Mouse (Mus musculus) CD8-positive naive resting alpha-beta T cell, adult 2 months (primary cell): ENCODE measurements around the gene Prdm5.
A peak's percentile ranks its signal among the peaks of the same experiment; 100 is the strongest.

ENCODE experiments used
- DNase-seq, 2 experiments: peaks; one replicate each; pipeline ENCODE4 v3.0.0; 2022; ENCODE audit warnings: low read depth in 2 of 2, low spot score in 2 of 2

The Prdm5 gene

GRCm38 (mm10) chr6:65925737-65926333 is 147.0 kb downstream of the Prdm5 start:
- DNase-seq = no peak

- no peak for DNase-seq
These were observed 151.7 kb downstream of the Prdm5 start for GRCm38 (mm10) chr6:65930523-65930922.

GRCm38 (mm10) chr6:65932776-65933175 is 154.0 kb downstream of the Prdm5 start:
- DNase-seq = no peak

GRCm38 (mm10) chr6:65933177-65933576 is 154.4 kb downstream of the Prdm5 start:
- no peak for DNase-seq

- no peak for DNase-seq
These were observed 156.9 kb downstream of the Prdm5 start for GRCm38 (mm10) chr6:65935566-65936281.

GRCm38 (mm10) chr6:65950492-65950891 is 171.7 kb downstream of the Prdm5 start:
- no peak for DNase-seq

- DNase-seq = no peak
These were observed 173.5 kb downstream of the Prdm5 start, which contains the start of gene 4930544G11Rik for GRCm38 (mm10) chr6:65952309-65952708. Gene 4930544G11Rik (plus strand): TSS chr6:65952609.

GRCm38 (mm10) chr6:65969386-65970111 is 190.8 kb downstream of the Prdm5 start:
- DNase-seq = no peak

- peak in 1 of 2 experiments; percentile 13 for DNase-seq
These were observed 191.6 kb downstream of the Prdm5 start for GRCm38 (mm10) chr6:65970410-65970809.
